Mouse (Mus musculus): ENCODE results near the gene Nostrin.

DNA sequence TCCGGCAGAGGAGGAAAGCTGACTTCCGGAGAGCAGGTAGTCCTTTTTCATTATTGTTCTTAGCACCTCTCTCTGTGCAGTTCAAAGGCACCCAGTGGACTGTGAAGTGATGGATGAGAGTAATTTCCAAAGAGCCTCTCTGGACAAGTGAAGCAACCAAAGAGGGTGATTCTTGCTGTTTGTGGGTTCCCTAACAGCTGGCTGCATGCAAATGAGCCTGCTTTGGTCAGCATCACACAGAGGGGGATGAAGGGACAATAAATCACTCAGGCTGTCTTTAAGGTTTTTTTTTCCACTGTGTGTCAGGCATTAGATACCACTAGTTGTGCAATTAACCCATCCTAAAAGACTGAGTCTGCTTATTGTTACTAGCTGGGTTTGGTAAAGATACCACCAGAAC, 15.9 kb upstream of the Nostrin start:
- TF ChIP-seq CTCF (IDR thresholded peaks at IDR 0.05; ENCODE audit: low read depth) (no peak), EP300 (IDR thresholded peaks at IDR 0.05; ENCODE audit: low read depth) (no peak)
